ENCODE assay signal across 16 mouse cellular contexts in the genomic region with DNA sequence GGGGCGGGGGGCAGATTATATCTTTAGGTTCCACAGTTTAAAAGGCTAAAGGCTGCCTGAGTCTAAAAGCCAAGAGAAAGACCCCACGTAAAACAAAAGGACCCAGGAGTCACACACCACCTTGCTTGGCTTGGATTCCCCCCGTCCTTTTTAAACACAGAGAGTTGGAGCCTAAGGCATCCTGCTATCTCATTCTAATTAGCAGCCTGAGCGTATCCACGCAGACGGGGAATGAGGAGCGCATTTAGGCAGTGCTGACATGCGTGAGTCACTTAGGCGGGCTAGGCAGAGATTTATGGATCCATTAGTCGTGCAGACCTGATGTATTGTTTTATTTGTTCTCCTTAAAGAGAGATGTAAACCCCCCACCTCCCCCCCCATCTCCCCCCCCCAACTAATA. TPM values are rescaled to one million over a fixed set of nuclear protein-coding genes. Genes with fewer than 3 reads are reported as not detected.
A peak's percentile ranks its signal among the peaks of the same experiment; 100 is the strongest.
DNase-seq lines count a peak whose midpoint lies in the region; ATAC-seq lines count a peak whose summit lies in the region.
"Had no signal": no experiment of that assay in that cellular context is flagged by ENCODE, and none has a peak within 500 bp of the region (broad histone marks: within the 10 kb centered on the region; RNA-seq: fewer than 3 reads in every experiment).

No protein-coding gene starts in this region.

- H3K9ac ChIP-seq in kidney, embryonic 14.5 days (ENCODE audit: low read depth, low read length) = no peak overlapping the region
- H3K9ac ChIP-seq in hindbrain, embryonic 14.5 days = 0 out of 2 replicates have a peak overlapping the region, but pooled peaks have one; percentile 24
- H3K9ac ChIP-seq in midbrain, embryonic 14.5 days (replicated peaks; ENCODE audit: low read length) = no peak overlapping the region
- H3K9ac ChIP-seq: stomach, embryonic 15.5 days had no signal

- no peaks in the 10 kb centered on the region for H3K36me3 ChIP-seq in kidney, embryonic 14.5 days (ENCODE audit: control insufficient read depth, insufficient read depth, low read length)
- H3K36me3 ChIP-seq in hindbrain, embryonic 14.5 days (replicated peaks; ENCODE audit: control insufficient read depth, insufficient read depth) = no peaks in the 10 kb centered on the region
- no peaks in the 10 kb centered on the region for H3K36me3 ChIP-seq in midbrain, embryonic 14.5 days (ENCODE audit: control insufficient read depth, insufficient read depth, low read length)
- H3K36me3 ChIP-seq: stomach, embryonic 15.5 days had no signal

- H3K4me3 ChIP-seq in kidney, embryonic 14.5 days (ENCODE audit: low read length) = no peak overlapping the region
- H3K4me3 ChIP-seq in hindbrain, embryonic 14.5 days (replicated peaks; ENCODE audit: low read length) = no peak overlapping the region
- H3K4me3 ChIP-seq in midbrain, embryonic 14.5 days (replicated peaks; ENCODE audit: low read depth, low read length) = no peak overlapping the region
- H3K4me3 ChIP-seq: left cerebral cortex, adult 2 months; stomach, embryonic 15.5 days had no signal

- no peaks in the 10 kb centered on the region for H3K9me3 ChIP-seq in kidney, embryonic 14.5 days (ENCODE audit: control insufficient read depth, low read length)
- no peaks in the 10 kb centered on the region for H3K9me3 ChIP-seq in hindbrain, embryonic 14.5 days (ENCODE audit: control insufficient read depth, low read length)
- no peaks in the 10 kb centered on the region for H3K9me3 ChIP-seq in midbrain, embryonic 14.5 days (ENCODE audit: control insufficient read depth, low read length)
- H3K9me3 ChIP-seq: stomach, embryonic 15.5 days had no signal

- ATAC-seq in kidney, embryonic 14.5 days (ENCODE audit: low FRiP score, low TSS enrichment) = peak; percentile 59; the same call in 1 of the 2 replicates
- ATAC-seq in hindbrain, embryonic 14.5 days (ENCODE audit: low FRiP score) = peak; percentile 84; the same call in 1 of the 2 replicates
- peak; percentile 62 for ATAC-seq in midbrain, embryonic 14.5 days (ENCODE audit: low FRiP score, low TSS enrichment)
- ATAC-seq: Patski had no signal

- H3K4me2 ChIP-seq in kidney, embryonic 14.5 days (replicated peaks; ENCODE audit: low read depth, low read length) = no peak overlapping the region
- no peak overlapping the region; the same call in 1 of the 2 replicates for H3K4me2 ChIP-seq in hindbrain, embryonic 14.5 days (replicated peaks)
- no peak overlapping the region for H3K4me2 ChIP-seq in midbrain, embryonic 14.5 days (ENCODE audit: low read length)

- peaks cover 4% of the 10 kb centered on the region; the same call in 1 of the 2 replicates for H3K4me1 ChIP-seq in kidney, embryonic 14.5 days (ENCODE audit: control insufficient read depth, insufficient read depth, low read length)
- 0 out of 2 replicates have a peak, but pooled peaks cover 3% of the 10 kb centered on the region for H3K4me1 ChIP-seq in hindbrain, embryonic 14.5 days (replicated peaks; ENCODE audit: control insufficient read depth, insufficient read depth, low read length)
- H3K4me1 ChIP-seq in midbrain, embryonic 14.5 days (ENCODE audit: control insufficient read depth, insufficient read depth, low read length) = no peaks in the 10 kb centered on the region

- H3K27ac ChIP-seq in kidney, embryonic 14.5 days (ENCODE audit: low read depth, low read length) = no peak overlapping the region
- no peak overlapping the region for H3K27ac ChIP-seq in hindbrain, embryonic 14.5 days
- H3K27ac ChIP-seq in midbrain, embryonic 14.5 days (replicated peaks; ENCODE audit: low read depth, low read length) = no peak overlapping the region
- H3K27ac ChIP-seq: kidney, postnatal 0 days; left cerebral cortex, adult 2 months; stomach, embryonic 15.5 days had no signal

- 14% methylated on average over 10 of the region's 10 CpGs for WGBS in kidney, embryonic 14.5 days
- WGBS in hindbrain, embryonic 14.5 days = 30% methylated on average over 10 of the region's 10 CpGs
- WGBS in midbrain, embryonic 14.5 days = 42% methylated on average over 10 of the region's 10 CpGs

- DNase-seq in kidney, postnatal 14 days = no peak
- DNase-seq in embryo, embryonic 11 days = peak; percentile 53
- DNase-seq in hindbrain, embryonic 14.5 days (ENCODE audit: low spot score) = peak; percentile 46
- DNase-seq in midbrain, embryonic 14.5 days = peak; percentile 50
- DNase-seq in right cerebral cortex, postnatal 4 days = no peak
- no peak for DNase-seq in ovary, postnatal 10 days (ENCODE audit: low spot score)
- no peak for DNase-seq in c-Kit-positive CD71-positive TER-119-positive erythroid progenitor cells, embryonic 14.5 days (ENCODE audit: low spot score)
- DNase-seq: adrenal gland, postnatal 10 days; cerebellum, adult 11 months; gastrocnemius, postnatal 14 days; right cerebral cortex, postnatal 25 days had no signal

- no peaks in the 10 kb centered on the region for H3K27me3 ChIP-seq in kidney, embryonic 14.5 days (ENCODE audit: control insufficient read depth, insufficient read depth, low read length)
- no peaks in the 10 kb centered on the region for H3K27me3 ChIP-seq in hindbrain, embryonic 14.5 days (ENCODE audit: control insufficient read depth, insufficient read depth, low read length)
- no peaks in the 10 kb centered on the region for H3K27me3 ChIP-seq in midbrain, embryonic 14.5 days (ENCODE audit: control insufficient read depth, insufficient read depth, low read length)
- H3K27me3 ChIP-seq: Patski; stomach, embryonic 15.5 days had no signal

RNA-seq across cellular contexts. Expression of a gene that starts 0.9 kb away (rescaled TPM):
- polyA plus RNA-seq in kidney, embryonic 14.5 days (2014; fragmentation: Nextera tagmentation; extraction: Ambion mirVana) = 3.6 and 4.4 TPM in 2 replicates
- 2.8 and 3.7 TPM in 2 replicates for polyA plus RNA-seq in hindbrain, embryonic 14.5 days (2014; fragmentation: Nextera tagmentation; extraction: Ambion mirVana)
- 1.6 and 1.8 TPM in 2 replicates for polyA plus RNA-seq in midbrain, embryonic 14.5 days (2014; fragmentation: Nextera tagmentation; extraction: Ambion mirVana)

RNA-seq across cellular contexts. Expression of a gene that starts 56.6 kb away (rescaled TPM):
- 20.0 and 28.7 TPM in 2 replicates for polyA plus RNA-seq in kidney, embryonic 14.5 days (2014; fragmentation: Nextera tagmentation; extraction: Ambion mirVana)
- polyA plus RNA-seq in hindbrain, embryonic 14.5 days (2014; fragmentation: Nextera tagmentation; extraction: Ambion mirVana) = 32.2 and 32.6 TPM in 2 replicates
- 28.2 and 35.9 TPM in 2 replicates for polyA plus RNA-seq in midbrain, embryonic 14.5 days (2014; fragmentation: Nextera tagmentation; extraction: Ambion mirVana)

Comparison
In these comparisons a context has a peak if more than half of its experiments do, and no peak if none do; other contexts are left out.
1. DNase-seq: peak in embryo, embryonic 11 days (single experiment), hindbrain, embryonic 14.5 days (single experiment) and midbrain, embryonic 14.5 days (single experiment); none in kidney, postnatal 14 days (single experiment), right cerebral cortex, postnatal 4 days (single experiment), ovary, postnatal 10 days (single experiment) and c-Kit-positive CD71-positive TER-119-positive erythroid progenitor cells, embryonic 14.5 days (single experiment).
2. Peak in every context shown above with its lines, with median percentiles within 50 percentile points of each other: ATAC-seq.